Mouse (Mus musculus): ENCODE data around the gene Pdcd10. TPM values are rescaled to one million over a fixed set of nuclear protein-coding genes. Genes with fewer than 3 reads are reported as not detected.

The Pdcd10 gene
- total and polyA plus RNA-seq, 2 experiments from 2014 or later, result 42.1 to 51.3 TPM

- WGBS, result 1% methylated on average over 19 of the region's 19 CpGs
- Histone ChIP-seq H3K4me1 (ENCODE audit: control insufficient read depth, insufficient read depth) (no peaks in the 10 kb centered on the region; the same call in 1 of the 2 replicates), H3K4me3 (ENCODE audit: low read depth, low read length) (peak within 1 kb of the TSS; percentile 71), H3K27me3 (ENCODE audit: control insufficient read depth, insufficient read depth, low read length) (no peaks in the 10 kb centered on the region), H3K9ac (replicated peaks; ENCODE audit: low read depth, low read length) (peak within 1 kb of the TSS; percentile 82), H3K9me3 (replicated peaks; ENCODE audit: control insufficient read depth, low read length) (no peaks in the 10 kb centered on the region), H3K27ac (ENCODE audit: low read depth) (peak within 1 kb of the TSS; percentile 77), H3K4me2 (ENCODE audit: low read depth, low read length) (peak within 1 kb of the TSS; percentile 76), H3K36me3 (replicated peaks; ENCODE audit: control insufficient read depth, insufficient read depth, low read length) (no peaks in the 10 kb centered on the region)
- peak; percentile 89 for ATAC-seq (ENCODE audit: insufficient read depth, low read depth)
- DNase-seq (ENCODE audit: low spot score), result peak; percentile 88
- no peak for TF ChIP-seq EP300 (IDR thresholded peaks at IDR 0.05; ENCODE audit: low read depth)
- TF ChIP-seq CTCF (IDR thresholded peaks at IDR 0.05; ENCODE audit: low read depth), result no peak
Observed at GRCm38 (mm10) chr3:75557292-75557691, 636 bp upstream of the Pdcd10 start, which contains the start of gene Serpini1. Serpini1 (plus strand) TSS chr3:75557547.

- TF ChIP-seq CTCF (IDR thresholded peaks at IDR 0.05; ENCODE audit: low read depth) (no peak), EP300 (IDR thresholded peaks at IDR 0.05; ENCODE audit: low read depth) (no peak)
- no peaks in the 10 kb centered on the region for H3K9me3 ChIP-seq (replicated peaks; ENCODE audit: control insufficient read depth, low read length)
- no peaks in the 10 kb centered on the region for H3K27me3 ChIP-seq (ENCODE audit: control insufficient read depth, insufficient read depth, low read length)
- peak overlapping the region; percentile 82 for H3K9ac ChIP-seq (replicated peaks; ENCODE audit: low read depth, low read length)
- WGBS, result under 1% methylated on average over 35 of the region's 36 CpGs
- peak overlapping the region; percentile 71 for H3K4me3 ChIP-seq (ENCODE audit: low read depth, low read length)
- ATAC-seq (ENCODE audit: insufficient read depth, low read depth), result peak; percentile 28
- peak overlapping the region; percentile 77 for H3K27ac ChIP-seq (ENCODE audit: low read depth)
- DNase-seq (ENCODE audit: low spot score), result peak; percentile 26
- H3K36me3 ChIP-seq (replicated peaks; ENCODE audit: control insufficient read depth, insufficient read depth, low read length), result no peaks in the 10 kb centered on the region
- H3K4me1 ChIP-seq (ENCODE audit: control insufficient read depth, insufficient read depth), result no peaks in the 10 kb centered on the region; the same call in 1 of the 2 replicates
- H3K4me2 ChIP-seq (ENCODE audit: low read depth, low read length), result peak overlapping the region; percentile 76
Observed at GRCm38 (mm10) chr3:75556121-75556694, 448 bp downstream of the Pdcd10 start.

DNA sequence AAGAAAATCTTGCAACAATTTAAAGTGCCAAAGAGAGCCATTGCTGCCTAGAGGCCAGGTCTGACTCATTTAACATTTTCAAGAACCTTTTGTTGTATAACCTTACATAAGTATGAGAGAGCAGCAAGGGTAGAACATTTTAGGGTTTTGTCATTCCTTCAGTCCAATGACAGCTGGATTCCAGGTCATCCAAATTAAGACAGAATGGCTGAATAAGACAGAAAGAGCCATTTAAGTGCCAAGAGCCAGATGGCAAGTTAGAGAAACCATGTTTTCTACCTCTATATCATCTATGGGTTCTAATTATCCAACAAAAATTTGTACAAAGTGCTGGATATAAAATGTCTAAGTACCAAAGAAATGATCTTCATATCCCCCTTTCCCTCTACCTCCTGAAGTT, 5.4 kb downstream of the Pdcd10 start:
- H3K27me3 ChIP-seq (ENCODE audit: control insufficient read depth, insufficient read depth, low read length), result no peaks in the 10 kb centered on the region

DNA sequence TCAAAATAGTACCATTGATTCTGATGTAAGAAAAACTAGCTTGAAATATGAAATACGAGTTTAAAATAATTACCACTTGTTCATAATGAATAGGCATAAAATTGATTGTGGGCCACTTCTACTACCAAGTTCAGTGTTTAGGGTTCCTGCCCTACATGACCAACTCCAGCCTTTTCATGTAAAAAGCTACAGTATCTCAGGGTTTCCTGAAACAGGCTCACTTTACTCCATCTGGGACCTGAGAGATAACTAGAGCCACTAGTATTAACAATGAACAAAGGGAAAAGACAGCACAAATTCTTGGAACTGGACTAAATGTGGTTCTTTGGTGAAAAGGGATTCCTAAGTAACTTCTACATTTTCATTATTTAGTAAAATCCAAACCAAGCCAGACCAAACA, 12.4 kb downstream of the Pdcd10 start:
- 78% methylated on average over 1 of the region's 1 CpGs for WGBS
- DNase-seq (ENCODE audit: low spot score), result no peak
- no peaks in the 10 kb centered on the region; the same call in none of the 2 replicates for H3K36me3 ChIP-seq (replicated peaks; ENCODE audit: control insufficient read depth, insufficient read depth, low read length)
- no peaks in the 10 kb centered on the region for H3K27me3 ChIP-seq (ENCODE audit: control insufficient read depth, insufficient read depth, low read length)
- H3K9ac ChIP-seq (replicated peaks; ENCODE audit: low read depth, low read length), result no peak overlapping the region
- H3K4me3 ChIP-seq (ENCODE audit: low read depth, low read length), result no peak overlapping the region
- H3K4me2 ChIP-seq (ENCODE audit: low read depth, low read length), result no peak overlapping the region
- H3K27ac ChIP-seq (ENCODE audit: low read depth), result no peak overlapping the region
- TF ChIP-seq EP300 (IDR thresholded peaks at IDR 0.05; ENCODE audit: low read depth), result no peak
- no peak for TF ChIP-seq CTCF (IDR thresholded peaks at IDR 0.05; ENCODE audit: low read depth)
- no peaks in the 10 kb centered on the region for H3K9me3 ChIP-seq (replicated peaks; ENCODE audit: control insufficient read depth, low read length)
- ATAC-seq (ENCODE audit: insufficient read depth, low read depth), result no peak
- H3K4me1 ChIP-seq (ENCODE audit: control insufficient read depth, insufficient read depth), result peaks cover 25% of the 10 kb centered on the region

More for the DNA sequence above, 5.4 kb downstream of the Pdcd10 start:
- Histone ChIP-seq H3K9me3 (replicated peaks; ENCODE audit: control insufficient read depth, low read length) (no peaks in the 10 kb centered on the region), H3K27ac (ENCODE audit: low read depth) (no peak overlapping the region), H3K9ac (replicated peaks; ENCODE audit: low read depth, low read length) (no peak overlapping the region), H3K36me3 (replicated peaks; ENCODE audit: control insufficient read depth, insufficient read depth, low read length) (no peaks in the 10 kb centered on the region), H3K4me2 (ENCODE audit: low read depth, low read length) (no peak overlapping the region), H3K4me3 (ENCODE audit: low read depth, low read length) (no peak overlapping the region), H3K4me1 (ENCODE audit: control insufficient read depth, insufficient read depth) (peaks cover 13% of the 10 kb centered on the region; the same call in 1 of the 2 replicates)
- ATAC-seq (ENCODE audit: insufficient read depth, low read depth) (no peak), DNase-seq (ENCODE audit: low spot score) (no peak)
- TF ChIP-seq CTCF (IDR thresholded peaks at IDR 0.05; ENCODE audit: low read depth), result no peak
- no peak for TF ChIP-seq EP300 (IDR thresholded peaks at IDR 0.05; ENCODE audit: low read depth)

GRCm38 (mm10) chr3:75542852-75543251, 13.8 kb downstream of the Pdcd10 start:
- DNase-seq (ENCODE audit: low spot score), result peak; percentile 68
- Histone ChIP-seq H3K9me3 (replicated peaks; ENCODE audit: control insufficient read depth, low read length) (no peaks in the 10 kb centered on the region), H3K27me3 (ENCODE audit: control insufficient read depth, insufficient read depth, low read length) (no peaks in the 10 kb centered on the region), H3K4me3 (ENCODE audit: low read depth, low read length) (no peak overlapping the region), H3K4me1 (ENCODE audit: control insufficient read depth, insufficient read depth) (peaks cover 18% of the 10 kb centered on the region), H3K27ac (ENCODE audit: low read depth) (no peak overlapping the region), H3K9ac (replicated peaks; ENCODE audit: low read depth, low read length) (no peak overlapping the region), H3K36me3 (replicated peaks; ENCODE audit: control insufficient read depth, insufficient read depth, low read length) (no peaks in the 10 kb centered on the region; the same call in none of the 2 replicates), H3K4me2 (ENCODE audit: low read depth, low read length) (no peak overlapping the region)
- 0 out of 2 replicates have a peak, but pooled peaks have one; percentile 55 for ATAC-seq (ENCODE audit: insufficient read depth, low read depth)
- TF ChIP-seq CTCF (IDR thresholded peaks at IDR 0.05; ENCODE audit: low read depth) (no peak), EP300 (IDR thresholded peaks at IDR 0.05; ENCODE audit: low read depth) (no peak)
- 45% methylated on average over 3 of the region's 3 CpGs for WGBS

- H3K27ac ChIP-seq (ENCODE audit: low read depth), result no peak overlapping the region
- no peak overlapping the region for H3K4me2 ChIP-seq (ENCODE audit: low read depth, low read length)
- H3K4me3 ChIP-seq (ENCODE audit: low read depth, low read length), result no peak overlapping the region
- DNase-seq (ENCODE audit: low spot score) (no peak), ATAC-seq (ENCODE audit: insufficient read depth, low read depth) (no peak)
- TF ChIP-seq EP300 (IDR thresholded peaks at IDR 0.05; ENCODE audit: low read depth) (no peak), CTCF (IDR thresholded peaks at IDR 0.05; ENCODE audit: low read depth) (no peak)
- no peaks in the 10 kb centered on the region for H3K27me3 ChIP-seq (ENCODE audit: control insufficient read depth, insufficient read depth, low read length)
- peaks cover 12% of the 10 kb centered on the region; the same call in 1 of the 2 replicates for H3K4me1 ChIP-seq (ENCODE audit: control insufficient read depth, insufficient read depth)
- H3K36me3 ChIP-seq (replicated peaks; ENCODE audit: control insufficient read depth, insufficient read depth, low read length), result peaks cover 6% of the 10 kb centered on the region
- no peak overlapping the region for H3K9ac ChIP-seq (replicated peaks; ENCODE audit: low read depth, low read length)
- WGBS, result 88% methylated on average over 4 of the region's 4 CpGs
- H3K9me3 ChIP-seq (replicated peaks; ENCODE audit: control insufficient read depth, low read length), result no peaks in the 10 kb centered on the region
Observed at GRCm38 (mm10) chr3:75541259-75541658, 15.4 kb downstream of the Pdcd10 start.

Data from heart, postnatal 0 days (tissue).